Mouse (Mus musculus) spleen, adult 18-20 months (tissue): ENCODE measurements around the gene Nek3.
"Not testable (repeated sequence)": the region's sequence is repeated elsewhere in the genome, so short reads cannot be mapped to it uniquely, and the experiment has no call there.

Source experiments
- DNase-seq, 2 experiments: peaks; one replicate each; pipeline ENCODE4 v3.0.0; 2022; ENCODE audit warnings: mixed read lengths in 2 of 2

The Nek3 gene

GRCm38 (mm10) chr8:22142592-22142991 is 23.6 kb downstream of the Nek3 start:
- no peak for DNase-seq

DNA sequence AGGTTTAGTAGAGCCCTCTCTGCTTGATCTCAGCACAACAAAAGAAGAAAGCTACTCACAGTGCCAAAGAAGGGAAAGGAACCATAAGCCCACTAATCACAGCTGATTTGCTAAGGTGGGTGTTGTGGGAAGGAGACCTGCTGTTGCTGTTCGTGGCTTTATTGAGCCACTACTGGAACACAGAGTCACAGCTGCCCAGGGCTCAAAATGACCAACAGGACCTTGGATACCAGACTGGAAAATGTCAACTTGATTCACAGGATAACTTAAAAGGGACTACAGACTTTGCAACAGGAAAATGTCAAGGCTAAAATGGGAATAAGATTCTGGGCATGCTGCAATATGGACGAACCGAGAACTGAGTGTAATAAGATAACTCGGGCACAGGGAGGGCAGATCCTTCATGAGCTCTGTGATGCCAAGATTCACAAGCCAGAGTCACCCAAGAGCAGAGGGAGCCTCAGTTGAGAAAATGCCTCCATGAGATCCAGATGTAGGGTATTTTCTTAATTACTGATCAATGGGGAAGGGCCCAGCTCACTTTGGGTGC is 24.3 kb downstream of the Nek3 start:
- DNase-seq = no peak

GRCm38 (mm10) chr8:22136462-22136861 is 29.8 kb downstream of the Nek3 start:
- not testable (repeated sequence) for DNase-seq

GRCm38 (mm10) chr8:22134750-22135135 is 31.5 kb downstream of the Nek3 start:
- DNase-seq = no peak

DNA sequence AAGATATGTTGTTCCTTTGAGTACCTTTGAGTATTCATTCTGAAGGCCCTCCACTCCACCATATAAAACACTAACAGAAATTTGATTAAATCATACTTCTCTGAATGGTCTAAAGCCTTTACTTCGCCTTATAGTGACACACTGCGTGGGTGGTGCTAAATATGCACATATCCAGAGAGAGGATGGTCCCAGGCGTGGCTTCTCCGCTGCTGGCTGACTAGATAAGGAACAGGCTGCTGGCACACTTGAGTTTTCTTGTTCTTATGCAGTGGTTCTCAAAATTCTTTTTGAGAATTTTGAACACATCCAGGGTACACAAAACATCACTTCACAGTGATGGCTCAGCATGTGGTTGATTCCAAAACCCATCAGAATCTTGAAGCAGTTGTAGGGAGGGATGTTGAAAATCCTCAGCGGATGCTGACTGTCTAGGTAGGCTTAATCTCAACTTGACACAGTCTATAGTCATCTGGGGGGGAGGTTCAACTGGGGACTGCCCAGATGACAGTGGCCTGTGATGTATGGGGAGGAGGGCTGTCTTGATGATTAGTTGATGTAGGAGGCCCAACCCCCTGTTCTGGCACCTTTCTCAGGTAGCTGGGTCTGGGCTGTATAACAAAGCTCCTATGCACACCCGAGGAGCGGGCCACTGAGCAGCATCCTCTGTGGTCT is 32.0 kb downstream of the Nek3 start:
- DNase-seq = no peak

GRCm38 (mm10) chr8:22132062-22132461 is 34.2 kb downstream of the Nek3 start:
- DNase-seq = no peak

DNA sequence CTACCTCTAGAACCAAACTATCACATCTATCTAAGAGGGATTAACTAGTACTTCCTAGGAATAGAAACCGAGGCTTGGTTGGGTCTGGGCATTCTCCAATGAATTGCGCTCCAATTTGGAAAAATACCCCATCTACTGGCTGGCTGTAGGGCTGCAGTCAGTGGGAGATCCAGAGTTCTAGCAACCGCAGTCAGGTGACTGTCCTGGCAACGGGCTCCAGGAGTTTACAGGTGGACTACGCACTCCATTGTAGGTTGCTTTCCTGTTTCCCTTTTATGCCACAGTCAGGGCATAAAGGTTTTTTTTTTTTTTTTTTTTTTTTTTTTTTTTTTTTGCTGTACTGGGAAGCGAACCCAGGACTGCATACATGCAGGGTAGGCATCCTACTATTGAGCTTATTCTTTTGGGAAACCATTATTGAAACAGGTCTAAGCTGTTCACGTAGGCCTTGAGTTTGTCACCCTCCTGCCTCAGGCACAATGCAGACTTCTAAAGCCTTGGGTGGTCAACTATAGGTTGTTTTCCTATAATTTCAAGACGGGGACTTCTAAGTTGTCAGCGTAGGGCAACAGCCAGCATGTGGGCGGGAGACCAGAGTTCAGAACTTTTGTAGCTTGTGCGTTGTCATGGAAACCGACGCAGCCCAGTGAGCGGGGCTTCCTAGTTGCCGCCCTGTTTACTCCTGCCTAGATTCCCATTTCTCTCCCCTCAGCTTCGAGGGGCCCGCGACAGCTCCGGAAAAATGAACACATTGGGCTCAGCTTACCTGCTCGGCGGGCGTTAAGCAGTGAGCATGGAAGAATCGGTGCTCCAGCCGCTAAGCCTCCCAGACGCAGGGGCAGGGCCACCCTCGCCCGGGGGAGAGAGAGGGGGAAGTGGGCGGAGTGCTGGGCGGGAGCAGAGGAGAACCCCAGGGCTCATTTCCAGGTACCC is 41.7 kb downstream of the Nek3 start, which contains the start of gene Nek5:
Gene Nek5 (minus strand): TSS at position 834 of the 933 bp plus-strand sequence.
- peak; percentile 19 to 31 for DNase-seq

DNA sequence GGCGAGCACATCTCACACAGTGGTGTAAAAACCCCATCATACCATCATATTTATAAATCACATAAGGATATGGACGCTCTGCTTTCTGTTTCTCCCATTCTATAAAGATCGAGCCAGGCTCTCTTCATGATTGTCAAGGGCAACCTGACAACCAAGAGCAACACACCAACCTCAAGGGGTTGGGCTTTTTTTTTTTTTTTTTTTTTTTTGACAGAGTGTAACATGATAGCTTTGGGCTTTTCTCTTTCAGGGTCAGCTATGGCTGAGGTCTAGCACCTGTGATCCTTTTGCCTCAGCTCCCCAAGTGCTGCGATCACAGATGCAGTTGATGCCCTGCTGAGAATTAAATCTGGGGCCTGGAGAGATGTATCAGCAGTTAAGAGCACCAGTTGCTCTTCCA is 59.2 kb downstream of the Nek3 start:
- DNase-seq = no peak

DNA sequence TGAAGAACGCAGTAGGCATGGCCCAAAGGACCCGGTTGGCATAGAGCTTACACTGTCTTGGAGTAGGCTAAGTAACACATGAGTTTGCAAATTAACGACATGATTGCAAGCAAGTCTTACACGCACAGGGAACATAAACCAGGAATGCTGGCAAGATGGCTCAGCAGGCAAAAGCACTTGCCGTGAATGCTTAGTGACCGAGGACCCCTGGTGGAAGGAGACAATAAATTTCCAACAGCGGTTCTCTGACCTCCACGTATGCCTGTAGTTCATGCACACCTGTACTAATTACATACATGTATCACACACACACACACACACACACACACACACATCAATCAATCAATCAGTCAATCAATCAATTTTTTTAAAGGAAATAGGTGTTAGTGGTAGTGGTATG is 74.7 kb downstream of the Nek3 start:
- DNase-seq = no peak

GRCm38 (mm10) chr8:22089226-22089625 is 77.0 kb downstream of the Nek3 start:
- no peak for DNase-seq

DNA sequence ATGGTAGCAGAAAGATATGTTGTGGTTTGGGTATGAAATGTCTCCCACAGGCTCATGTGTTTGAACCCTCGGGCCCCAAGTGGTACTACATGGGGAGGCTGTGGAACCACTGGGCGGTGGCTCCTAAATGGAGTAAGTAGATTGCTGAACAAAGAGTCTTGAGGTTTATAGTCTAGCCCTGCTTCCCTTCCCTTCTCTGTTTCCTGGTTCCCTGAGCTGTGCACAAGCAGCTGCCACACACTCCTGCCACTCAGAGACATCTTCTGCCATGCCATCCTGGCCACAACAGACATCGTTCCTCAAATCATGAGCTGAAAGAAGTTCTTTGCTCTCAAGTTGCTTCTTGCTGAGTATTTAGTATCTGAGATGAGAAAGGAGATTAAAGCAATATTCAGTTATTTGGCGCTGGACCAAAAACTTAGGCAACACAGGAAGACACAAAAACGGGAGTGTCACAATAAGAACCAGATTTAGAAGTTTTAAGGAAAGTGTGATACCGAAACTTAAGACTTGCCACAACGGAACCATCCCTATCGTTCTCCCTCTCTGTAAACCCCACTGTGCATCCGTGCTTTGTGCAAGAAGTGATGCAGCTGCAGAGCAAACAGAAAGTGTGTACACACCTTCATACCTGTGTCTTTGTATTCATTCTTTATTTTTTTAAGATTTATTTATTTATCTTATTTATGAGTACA is 86.8 kb downstream of the Nek3 start:
- DNase-seq = no peak
